Mouse (Mus musculus) kidney, adult 8-10 months (tissue): ENCODE results near the gene Fermt1.

Source experiments
- DNase-seq, 2 experiments: peaks; one replicate each; pipeline ENCODE4 v3.0.0; 2022

Gene Fermt1

GRCm38 (mm10) chr2:132945326-132946207 is at the start of gene Fermt1:
Gene Fermt1, minus strand, starts transcription at chr2:132945906.
- DNase-seq, result peak; percentile 49 to 53

GRCm38 (mm10) chr2:132992659-132993531 is 47.2 kb upstream of the Fermt1 start:
- DNase-seq, result no peak

- DNase-seq, result no peak
Measured at GRCm38 (mm10) chr2:132989778-132990564, 44.3 kb upstream of the Fermt1 start.

GRCm38 (mm10) chr2:132973346-132973745 is 27.6 kb upstream of the Fermt1 start:
- no peak for DNase-seq

GRCm38 (mm10) chr2:132970772-132971173 is 25.1 kb upstream of the Fermt1 start:
- DNase-seq, result peak in 1 of 2 experiments; percentile 12

- peak; percentile 46 to 52 for DNase-seq
Measured at GRCm38 (mm10) chr2:132957786-132958185, 12.1 kb upstream of the Fermt1 start.

- DNase-seq, result peak; percentile 40 to 47
Measured at GRCm38 (mm10) chr2:132952197-132952596, 6.5 kb upstream of the Fermt1 start.

GRCm38 (mm10) chr2:132948174-132948573 is 2.5 kb upstream of the Fermt1 start:
- no peak for DNase-seq

- DNase-seq, result peak; percentile 63 to 74
Measured at GRCm38 (mm10) chr2:132946976-132947375, 1.3 kb upstream of the Fermt1 start.

GRCm38 (mm10) chr2:132944711-132945325 is 888 bp downstream of the Fermt1 start:
- DNase-seq, result no peak

GRCm38 (mm10) chr2:132943997-132944396 is 1.7 kb downstream of the Fermt1 start:
- no peak for DNase-seq

- DNase-seq, result peak in 1 of 2 experiments; percentile 15
Measured at GRCm38 (mm10) chr2:132943596-132943995, 2.1 kb downstream of the Fermt1 start.

GRCm38 (mm10) chr2:132939056-132939455 is 6.7 kb downstream of the Fermt1 start:
- peak; percentile 84 to 92 for DNase-seq

- DNase-seq, result no peak
Measured at GRCm38 (mm10) chr2:132936176-132936575, 9.5 kb downstream of the Fermt1 start.

- DNase-seq, result no peak
Measured at GRCm38 (mm10) chr2:132934711-132935110, 11.0 kb downstream of the Fermt1 start.

GRCm38 (mm10) chr2:132934142-132934541 is 11.6 kb downstream of the Fermt1 start:
- DNase-seq, result no peak

GRCm38 (mm10) chr2:132928999-132929398 is 16.7 kb downstream of the Fermt1 start:
- no peak for DNase-seq

GRCm38 (mm10) chr2:132927871-132928270 is 17.8 kb downstream of the Fermt1 start:
- DNase-seq, result peak in 1 of 2 experiments; percentile 23

GRCm38 (mm10) chr2:132927298-132927697 is 18.4 kb downstream of the Fermt1 start:
- no peak for DNase-seq

GRCm38 (mm10) chr2:132923290-132924085 is 22.2 kb downstream of the Fermt1 start:
- peak; percentile 86 to 89 for DNase-seq
